Mouse (Mus musculus) heart, embryonic 12.5 days (tissue): ENCODE measurements around the gene Prrg2. TPM values are rescaled to one million over a fixed set of nuclear protein-coding genes. Genes with fewer than 3 reads are reported as not detected.
"Not testable (repeated sequence)": the region's sequence is repeated elsewhere in the genome, so short reads cannot be mapped to it uniquely, and the experiment has no call there.

Source experiments
- ATAC-seq: fragments of 200-750 bp; cut with Nextera tagmentation; 2 replicates; pipeline ENCODE4 v1.8.0; 2017; ENCODE audit warnings: moderate TSS enrichment, moderate library complexity; ENCODE audit not compliant: insufficient number of reproducible peaks, low FRiP score
- H3K27ac ChIP-seq: fragments of 300-500 bp; sonication (generic); 2 replicates; pipeline ENCODE4 v1.5.1; 2016; ENCODE audit warnings: mild to moderate bottlenecking, moderate library complexity; ENCODE audit not compliant: poor library complexity, severe bottlenecking
- H3K27me3 ChIP-seq: fragments of 300-500 bp; sonication (generic); replicated peaks from 2 replicates; pipeline ENCODE4 v1.6.1; 2016; ENCODE audit warnings: mild to moderate bottlenecking, moderate library complexity
- H3K36me3 ChIP-seq: fragments of 300-500 bp; sonication (generic); 2 replicates; pipeline ENCODE4 v1.6.1; 2016; ENCODE audit warnings: mild to moderate bottlenecking, moderate library complexity
- H3K4me1 ChIP-seq: fragments of 300-500 bp; sonication (generic); replicated peaks from 2 replicates; pipeline ENCODE4 v1.6.1; 2016; ENCODE audit warnings: mild to moderate bottlenecking
- H3K4me2 ChIP-seq: fragments of 300-500 bp; sonication (generic); 2 replicates; pipeline ENCODE4 v1.6.1; 2016; ENCODE audit warnings: mild to moderate bottlenecking, moderate library complexity
- H3K4me3 ChIP-seq: fragments of 300-500 bp; sonication (generic); 2 replicates; pipeline ENCODE4 v1.5.1; 2016; ENCODE audit warnings: mild to moderate bottlenecking
- H3K9ac ChIP-seq: fragments of 300-500 bp; sonication (generic); 2 replicates; pipeline ENCODE4 v1.6.1; 2016; ENCODE audit warnings: mild to moderate bottlenecking, moderate library complexity
- H3K9me3 ChIP-seq: fragments of 300-500 bp; sonication (generic); replicated peaks from 2 replicates; pipeline ENCODE4 v1.6.1; 2016; ENCODE audit warnings: mild to moderate bottlenecking, moderate library complexity
- WGBS: fragments of 180-500 bp; shearing (Covaris S2); methylation state at CpG from one replicate; pipeline ENCODE4 v1.1.7; 2016; 5-methylcytosine and 5-hydroxymethylcytosine counted together
- polyA plus RNA-seq: library from polyadenylated mRNA; unstranded; fragments of >200 nt; fragmentation: Nextera tagmentation; extraction: Ambion mirVana; gene quantifications from 2 replicates; pipeline ENCODE4 v1.2.1, GENCODE M21; 2016

Gene Prrg2
- polyA plus RNA-seq: 13.6 and 14.0 TPM in 2 replicates

DNA sequence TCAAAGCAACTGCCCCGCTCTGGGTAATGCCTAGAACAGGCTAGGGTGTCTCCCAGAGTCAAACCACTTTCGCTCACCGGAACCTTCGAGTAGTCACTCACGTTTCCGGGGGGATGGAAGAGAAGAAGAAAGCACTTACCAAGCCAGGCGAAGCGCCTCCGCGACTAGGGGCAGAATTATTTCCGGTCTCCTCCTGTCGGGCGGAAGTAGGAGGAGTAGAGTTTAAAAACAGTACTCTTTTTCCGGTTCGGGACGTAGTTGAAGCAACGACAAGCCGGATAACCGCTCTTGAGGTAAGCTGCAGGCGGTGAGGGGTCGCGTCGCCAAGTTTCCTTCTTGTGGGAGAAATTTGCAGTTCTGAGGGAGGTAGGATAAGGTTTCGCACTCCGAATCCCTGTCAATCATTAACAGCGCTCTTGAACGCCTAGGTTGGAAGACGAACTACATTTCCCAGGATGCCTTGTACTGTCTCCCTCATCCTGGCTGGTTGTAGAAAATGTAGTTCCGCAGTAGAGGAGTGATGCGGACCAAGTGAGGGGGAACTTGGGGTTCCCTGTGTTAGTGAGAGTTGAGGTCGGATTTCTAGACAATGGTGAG lies at the start of gene Prrg2, which contains the start of gene Nosip:
Prrg2 (minus strand) TSS at position 439 of the 597 bp plus-strand sequence.
Nosip (plus strand) TSS at position 191 of the 597 bp plus-strand sequence.
- H3K4me3 ChIP-seq: peak within 1 kb of the TSS; percentile 65
- H3K27me3 ChIP-seq: no peaks in the 10 kb centered on the region
- peaks cover 19% of the 10 kb centered on the region for H3K4me1 ChIP-seq
- peak; percentile 86 for ATAC-seq
- H3K9ac ChIP-seq: peak within 1 kb of the TSS; percentile 82
- H3K9me3 ChIP-seq: no peaks in the 10 kb centered on the region
- H3K36me3 ChIP-seq: no peaks in the 10 kb centered on the region
- H3K27ac ChIP-seq: peak within 1 kb of the TSS; percentile 86
- H3K4me2 ChIP-seq: peak within 1 kb of the TSS; percentile 78
- WGBS: under 1% methylated on average over 31 of the region's 31 CpGs

- 62% methylated on average over 2 of the region's 2 CpGs for WGBS
- Histone ChIP-seq H3K36me3 (no peaks in the 10 kb centered on the region), H3K4me3 (no peak overlapping the region), H3K9ac (no peak overlapping the region), H3K9me3 (no peaks in the 10 kb centered on the region), H3K27me3 (no peaks in the 10 kb centered on the region), H3K27ac (no peak overlapping the region), H3K4me1 (peaks cover 22% of the 10 kb centered on the region), H3K4me2 (no peak overlapping the region)
- ATAC-seq: no peak
These were observed 49.5 kb upstream of the Prrg2 start for GRCm38 (mm10) chr7:45111940-45112339.

GRCm38 (mm10) chr7:45110089-45110488 lies 47.6 kb upstream of the Prrg2 start:
- H3K4me1 ChIP-seq: peaks cover 15% of the 10 kb centered on the region
- H3K9me3 ChIP-seq, H3K4me2 ChIP-seq, H3K36me3 ChIP-seq, H3K9ac ChIP-seq, H3K27me3 ChIP-seq, H3K4me3 ChIP-seq, ATAC-seq, H3K27ac ChIP-seq: not testable (repeated sequence)
- WGBS: 90% methylated on average over 4 of the region's 4 CpGs

DNA sequence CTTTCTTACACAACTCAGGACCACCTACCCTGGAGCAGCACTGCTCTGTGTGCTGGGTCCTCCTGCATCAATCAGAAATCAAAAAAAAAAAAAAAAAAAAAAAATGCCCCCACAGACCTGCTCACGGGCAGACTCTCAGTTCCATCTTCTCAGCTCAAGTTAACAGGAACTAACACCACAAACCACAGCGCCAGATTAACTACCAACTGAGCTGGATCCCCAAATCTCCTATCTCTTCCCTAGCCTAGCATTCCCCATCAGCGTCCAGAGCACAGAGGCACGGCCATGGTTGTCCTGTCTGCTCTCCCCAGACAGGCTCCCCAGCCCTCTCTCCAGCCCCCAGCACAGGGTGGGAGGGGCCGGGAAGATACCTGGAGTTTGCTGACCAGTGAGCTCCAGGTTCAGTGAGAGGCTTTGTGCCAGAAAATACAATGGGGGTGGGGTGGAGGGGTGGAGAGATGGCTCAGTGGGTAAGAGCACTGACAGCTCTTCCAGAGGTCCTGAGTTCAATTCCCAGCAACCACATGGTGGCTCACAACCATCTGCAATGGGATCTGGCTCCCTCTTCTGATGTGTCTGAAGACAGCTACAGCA lies 44.7 kb upstream of the Prrg2 start:
- Histone ChIP-seq H3K4me2 (no peak overlapping the region), H3K4me1 (peaks cover 20% of the 10 kb centered on the region), H3K27me3 (no peaks in the 10 kb centered on the region), H3K9me3 (no peaks in the 10 kb centered on the region), H3K27ac (no peak overlapping the region), H3K36me3 (no peaks in the 10 kb centered on the region), H3K9ac (no peak overlapping the region), H3K4me3 (no peak overlapping the region)
- no peak for ATAC-seq
- WGBS: 43% methylated on average over 5 of the region's 5 CpGs

GRCm38 (mm10) chr7:45106441-45106840 lies 44.0 kb upstream of the Prrg2 start:
- no peak overlapping the region for H3K4me3 ChIP-seq
- peaks cover 20% of the 10 kb centered on the region for H3K4me1 ChIP-seq
- no peak overlapping the region for H3K4me2 ChIP-seq
- no peak overlapping the region for H3K9ac ChIP-seq
- ATAC-seq: no peak
- H3K36me3 ChIP-seq: no peaks in the 10 kb centered on the region
- H3K27ac ChIP-seq: no peak overlapping the region
- H3K27me3 ChIP-seq: no peaks in the 10 kb centered on the region
- H3K9me3 ChIP-seq: no peaks in the 10 kb centered on the region
- WGBS: 62% methylated on average over 6 of the region's 6 CpGs

GRCm38 (mm10) chr7:45105491-45105890 lies 43.0 kb upstream of the Prrg2 start:
- WGBS: 79% methylated on average over 8 of the region's 8 CpGs
- Histone ChIP-seq H3K36me3 (no peaks in the 10 kb centered on the region), H3K4me3 (no peak overlapping the region), H3K4me2 (no peak overlapping the region), H3K4me1 (peaks cover 20% of the 10 kb centered on the region), H3K27me3 (no peaks in the 10 kb centered on the region), H3K27ac (no peak overlapping the region), H3K9ac (no peak overlapping the region), H3K9me3 (no peaks in the 10 kb centered on the region)
- ATAC-seq: no peak

DNA sequence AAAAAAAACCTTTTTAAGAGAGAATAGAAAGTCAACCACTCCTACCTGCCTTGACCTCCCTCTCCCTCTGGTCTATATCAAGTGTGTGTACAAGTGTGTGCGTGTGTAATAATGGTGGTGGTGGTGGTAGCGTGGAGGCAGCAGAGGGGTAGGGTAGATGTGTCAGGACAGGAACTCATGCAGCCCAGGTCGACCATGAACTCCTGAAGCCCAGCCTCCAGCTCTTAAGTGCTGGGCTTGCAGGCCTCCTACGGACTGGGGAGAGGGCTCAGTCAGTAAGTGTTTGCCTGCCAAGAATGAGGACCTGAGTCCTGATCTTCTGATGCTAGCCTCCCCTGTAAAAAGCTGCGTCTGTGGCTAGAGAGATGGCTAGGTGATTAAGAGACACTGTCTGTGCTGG lies 42.5 kb upstream of the Prrg2 start:
- Histone ChIP-seq H3K27ac (no peak overlapping the region), H3K9ac (no peak overlapping the region), H3K9me3 (no peaks in the 10 kb centered on the region), H3K36me3 (no peaks in the 10 kb centered on the region), H3K27me3 (no peaks in the 10 kb centered on the region), H3K4me3 (no peak overlapping the region), H3K4me1 (peaks cover 20% of the 10 kb centered on the region), H3K4me2 (no peak overlapping the region)
- 73% methylated on average over 5 of the region's 5 CpGs for WGBS
- no peak for ATAC-seq

DNA sequence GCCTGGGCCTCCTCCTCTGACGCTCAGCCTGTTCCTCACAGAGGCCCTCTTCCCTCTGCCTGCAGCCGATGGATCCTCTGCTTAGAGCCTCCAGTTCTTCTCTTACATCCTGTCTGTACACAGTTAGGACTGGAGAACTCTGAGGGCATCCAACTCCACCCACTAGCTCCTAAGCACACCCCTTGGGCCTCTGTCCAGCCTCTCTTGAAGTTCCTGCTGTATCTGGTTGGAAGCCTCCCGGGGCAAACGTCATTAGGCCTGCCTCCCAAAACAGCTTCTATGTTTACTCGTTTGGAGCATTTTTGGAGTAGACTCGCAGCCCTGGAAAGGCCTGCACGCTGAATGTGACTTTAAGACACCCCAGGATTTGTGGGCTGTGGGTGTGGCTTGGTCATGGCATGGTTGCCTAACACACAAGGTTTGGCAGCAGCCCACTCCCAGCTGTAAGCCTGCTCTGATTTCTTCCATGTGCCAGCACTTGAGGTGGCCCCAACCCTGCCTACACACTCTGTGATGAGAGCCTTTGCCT lies 41.2 kb upstream of the Prrg2 start, which contains the start of gene Fcgrt:
Fcgrt (minus strand) TSS at position 200 of the 529 bp plus-strand sequence.
- Histone ChIP-seq H3K9ac (peak within 1 kb of the TSS; percentile 66), H3K27ac (peak within 1 kb of the TSS; percentile 81), H3K4me1 (peaks cover 20% of the 10 kb centered on the region), H3K4me3 (peak within 1 kb of the TSS; percentile 32), H3K27me3 (no peaks in the 10 kb centered on the region), H3K4me2 (peak within 1 kb of the TSS; percentile 57), H3K36me3 (no peaks in the 10 kb centered on the region), H3K9me3 (no peaks in the 10 kb centered on the region)
- 42% methylated on average over 7 of the region's 7 CpGs for WGBS
- ATAC-seq: peak; percentile 81

- 70% methylated on average over 9 of the region's 9 CpGs for WGBS
- Histone ChIP-seq H3K4me1 (peaks cover 20% of the 10 kb centered on the region), H3K27me3 (no peaks in the 10 kb centered on the region), H3K27ac (peak overlapping the region; percentile 81), H3K9me3 (no peaks in the 10 kb centered on the region), H3K36me3 (no peaks in the 10 kb centered on the region), H3K4me2 (peak overlapping the region; percentile 57), H3K4me3 (peak overlapping the region; percentile 32), H3K9ac (peak overlapping the region; percentile 66)
- ATAC-seq: no peak
These were observed 40.6 kb upstream of the Prrg2 start for GRCm38 (mm10) chr7:45102940-45103585.

DNA sequence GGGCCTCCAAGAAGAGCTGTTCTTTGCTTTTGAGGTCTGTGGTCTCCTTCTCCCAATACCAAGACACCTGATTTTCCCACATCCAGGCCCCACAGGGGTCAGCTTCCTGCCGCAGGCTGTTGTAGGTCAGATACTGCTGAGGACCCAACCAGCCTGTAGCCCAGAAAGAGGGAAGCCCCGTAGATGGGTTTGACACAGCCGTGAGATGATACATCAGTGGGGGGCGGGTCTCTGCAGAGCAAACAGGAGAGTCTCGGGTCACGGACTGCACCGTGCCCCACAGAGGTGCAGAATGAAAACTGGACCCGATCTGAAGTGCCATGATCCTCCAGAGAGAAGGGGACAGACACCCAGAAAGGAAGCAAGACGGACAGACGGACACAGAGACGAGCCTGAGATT lies 40.0 kb upstream of the Prrg2 start:
- H3K36me3 ChIP-seq: no peaks in the 10 kb centered on the region
- no peak overlapping the region for H3K27ac ChIP-seq
- peak overlapping the region; percentile 57 for H3K4me2 ChIP-seq
- ATAC-seq: no peak
- H3K4me1 ChIP-seq: peaks cover 23% of the 10 kb centered on the region
- 81% methylated on average over 11 of the region's 11 CpGs for WGBS
- H3K4me3 ChIP-seq: peak overlapping the region; percentile 32; the same call in 1 of the 2 replicates
- H3K9me3 ChIP-seq: no peaks in the 10 kb centered on the region
- H3K9ac ChIP-seq: 0 out of 2 replicates have a peak overlapping the region, but pooled peaks have one; percentile 13
- H3K27me3 ChIP-seq: no peaks in the 10 kb centered on the region

GRCm38 (mm10) chr7:45100046-45100445 lies 37.6 kb upstream of the Prrg2 start:
- peaks cover 3% of the 10 kb centered on the region; the same call in 1 of the 2 replicates for H3K36me3 ChIP-seq
- H3K9me3 ChIP-seq: no peaks in the 10 kb centered on the region
- H3K9ac ChIP-seq: no peak overlapping the region
- ATAC-seq: no peak
- H3K4me1 ChIP-seq: peaks cover 27% of the 10 kb centered on the region
- no peak overlapping the region for H3K27ac ChIP-seq
- H3K27me3 ChIP-seq: no peaks in the 10 kb centered on the region
- no peak overlapping the region for H3K4me3 ChIP-seq
- 90% methylated on average over 6 of the region's 6 CpGs for WGBS
- no peak overlapping the region for H3K4me2 ChIP-seq
